Mouse (Mus musculus) CH12.LX (cell line): ENCODE data around the gene Lgals4. TPM values are rescaled to one million over a fixed set of nuclear protein-coding genes. Genes with fewer than 3 reads are reported as not detected.

ENCODE experiments used
- DNase-seq: peaks from one replicate; pipeline ENCODE4 v3.0.0-alpha.2; 2013; ENCODE audit errors: extremely low read depth
- H3K27ac ChIP-seq: 2 replicates; pipeline ENCODE4 v1.5.1; 2012; ENCODE audit warnings: low read depth, mild to moderate bottlenecking, control low read depth, moderate library complexity; ENCODE audit not compliant: insufficient read depth
- H3K27me3 ChIP-seq: replicated peaks from 2 replicates; pipeline ENCODE3; 2012; ENCODE audit warnings: inconsistent platforms
- H3K36me3 ChIP-seq, 2 experiments: replicated peaks in 1 of 2; 2 replicates each; pipeline versions ENCODE3 to v1.6.1; 2012; ENCODE audit warnings: inconsistent platforms in 1 of 2, low read length in 1 of 2, mild to moderate bottlenecking in 1 of 2, mixed read lengths in 1 of 2, moderate library complexity in 1 of 2; ENCODE audit not compliant: control insufficient read depth in 1 of 2, insufficient read depth in 1 of 2
- H3K4me1 ChIP-seq, 2 experiments: 2 replicates each; pipeline ENCODE4 v1.6.1; 2012; ENCODE audit warnings: inconsistent platforms in 1 of 2, moderate library complexity in 1 of 2; ENCODE audit not compliant: insufficient read depth in 2 of 2, control insufficient read depth in 1 of 2
- H3K4me2 ChIP-seq: 2 replicates; pipeline ENCODE4 v1.6.1; 2012; ENCODE audit warnings: low read depth, mild to moderate bottlenecking, control low read depth; ENCODE audit not compliant: poor library complexity, insufficient read depth, severe bottlenecking
- H3K4me3 ChIP-seq, 3 experiments: fragments of 150-350 bp in 1 of 3; sonication (generic) in 1 of 3; replicated peaks in 1 of 3; 2 replicates each; pipeline versions ENCODE3 to v1.5.1; 2011 to 2012; ENCODE audit warnings: low read depth in 2 of 3, low read length in 2 of 3, mild to moderate bottlenecking in 2 of 3, moderate library complexity in 2 of 3, control low read depth in 1 of 3, improper control_type of control experiment in 1 of 3, inconsistent platforms in 1 of 3, mixed read lengths in 1 of 3; ENCODE audit not compliant: poor library complexity in 1 of 3
- H3K79me2 ChIP-seq: replicated peaks from 2 replicates; pipeline ENCODE4 v1.6.1; 2012; ENCODE audit warnings: mild to moderate bottlenecking, moderate library complexity; ENCODE audit not compliant: control insufficient read depth, poor library complexity, insufficient read depth, severe bottlenecking; ENCODE audit errors: extremely low read depth
- H3K9ac ChIP-seq: 2 replicates; pipeline ENCODE4 v1.6.1; 2012; ENCODE audit warnings: low read depth, mild to moderate bottlenecking, control low read depth, moderate library complexity; ENCODE audit not compliant: insufficient read depth
- H3K9me3 ChIP-seq: replicated peaks from 2 replicates; pipeline ENCODE3; 2012; ENCODE audit warnings: low read length, inconsistent platforms, mixed read lengths
- CTCF ChIP-seq, 2 experiments: IDR thresholded peaks in 1 of 2; conservative IDR thresholded peaks in 1 of 2; 2 replicates each; pipeline ENCODE4 v1.5.1; 2011 to 2012; ENCODE audit warnings: low read depth in 2 of 2, low read length in 2 of 2, improper control_type of control experiment in 1 of 2, inconsistent platforms in 1 of 2, mild to moderate bottlenecking in 1 of 2, moderate library complexity in 1 of 2
- EP300 ChIP-seq: IDR thresholded peaks from 2 replicates; pipeline ENCODE4 v1.6.1; 2011; ENCODE audit warnings: low read length, improper control_type of control experiment
- GABPA ChIP-seq: IDR thresholded peaks from 2 replicates; pipeline ENCODE4 v1.6.1; 2012; ENCODE audit warnings: low read depth, low read length, improper control_type of control experiment, inconsistent platforms; ENCODE audit not compliant: insufficient replicate concordance
- IRF4 ChIP-seq: IDR thresholded peaks from 2 replicates; pipeline ENCODE4 v1.6.1; 2014; ENCODE audit warnings: low read depth, mild to moderate bottlenecking, inconsistent platforms, low read length, improper control_type of control experiment
- JUND ChIP-seq: conservative IDR thresholded peaks from 2 replicates; pipeline ENCODE4 v1.6.1; 2011; ENCODE audit warnings: low read depth, low read length, improper control_type of control experiment
- MAX ChIP-seq: IDR thresholded peaks from 2 replicates; pipeline ENCODE4 v1.6.1; 2011; ENCODE audit warnings: low read length, improper control_type of control experiment
- NELFE ChIP-seq: IDR thresholded peaks from 2 replicates; pipeline ENCODE4 v1.6.1; 2011; ENCODE audit warnings: low read depth, low read length, improper control_type of control experiment
- NRF1 ChIP-seq: IDR thresholded peaks from 2 replicates; pipeline ENCODE4 v1.6.1; 2014; ENCODE audit warnings: low read depth, mild to moderate bottlenecking, inconsistent platforms, low read length, improper control_type of control experiment, moderate library complexity
- PAX5 ChIP-seq: IDR thresholded peaks from 2 replicates; pipeline ENCODE4 v1.6.1; 2012; ENCODE audit warnings: low read length, inconsistent platforms, mixed read lengths
- POLR2A ChIP-seq: IDR thresholded peaks from 2 replicates; pipeline ENCODE4 v1.6.1; 2011; ENCODE audit warnings: low read depth, mild to moderate bottlenecking, improper control_type of control experiment, low read length
- POLR2AphosphoS2 ChIP-seq: IDR thresholded peaks from 2 replicates; pipeline ENCODE4 v1.6.1; 2011; ENCODE audit warnings: low read depth, low read length, improper control_type of control experiment
- RAD21 ChIP-seq: IDR thresholded peaks from 2 replicates; pipeline ENCODE4 v1.6.1; 2011; ENCODE audit warnings: low read depth, mild to moderate bottlenecking, low read length, improper control_type of control experiment, moderate library complexity
- RCOR1 ChIP-seq: conservative IDR thresholded peaks from 2 replicates; pipeline ENCODE4 v1.6.1; 2012; ENCODE audit warnings: low read depth, mild to moderate bottlenecking, inconsistent platforms, low read length, improper control_type of control experiment
- SMC3 ChIP-seq: IDR thresholded peaks from 2 replicates; pipeline ENCODE4 v1.6.1; 2011; ENCODE audit warnings: low read depth, low read length, improper control_type of control experiment
- TCF12 ChIP-seq: IDR thresholded peaks from 2 replicates; pipeline ENCODE4 v1.6.1; 2014; ENCODE audit warnings: low read depth, mild to moderate bottlenecking, inconsistent platforms, low read length, improper control_type of control experiment
- dilution Hi-C: fragments of 300-500 bp; cut with MboI; formaldehyde crosslinking; loops from 2 replicates; pipeline ENCODE4 v1.14.3; 2020; ENCODE audit warnings: low sequenced_read_pairs; ENCODE audit not compliant: extremely low pct_unique_long_range_greater_than_20kb, extremely low pct_ligation_motif_present
- in situ Hi-C: fragments of 300-500 bp; cut with MboI; formaldehyde crosslinking; loops from 3 replicates; pipeline ENCODE4 v1.14.3; 2019; ENCODE audit warnings: low sequenced_read_pairs, low pct_ligation_motif_present, low pct_unique_long_range_greater_than_20kb, mixed read lengths
- polyA plus RNA-seq: library from polyadenylated mRNA; unstranded; fragments of >175 nt; gene quantifications from 2 replicates; pipeline ENCODE4 v1.2.1, GENCODE M21; 2012; ENCODE audit warnings: low read depth; ENCODE audit not compliant: insufficient read length
- total RNA-seq, 2 experiments: library from RNA; depleted of rRNA; stranded (reverse); fragments of 300-350 nt in 1 of 2; fragments of >200 nt in 1 of 2; gene quantifications; 2 replicates each; pipeline ENCODE4 v1.2.3; 2012 to 2014

The Lgals4 gene
- total and polyA plus RNA-seq, 3 experiments: 2.6 to 7.0 (median 6.5) TPM

DNA sequence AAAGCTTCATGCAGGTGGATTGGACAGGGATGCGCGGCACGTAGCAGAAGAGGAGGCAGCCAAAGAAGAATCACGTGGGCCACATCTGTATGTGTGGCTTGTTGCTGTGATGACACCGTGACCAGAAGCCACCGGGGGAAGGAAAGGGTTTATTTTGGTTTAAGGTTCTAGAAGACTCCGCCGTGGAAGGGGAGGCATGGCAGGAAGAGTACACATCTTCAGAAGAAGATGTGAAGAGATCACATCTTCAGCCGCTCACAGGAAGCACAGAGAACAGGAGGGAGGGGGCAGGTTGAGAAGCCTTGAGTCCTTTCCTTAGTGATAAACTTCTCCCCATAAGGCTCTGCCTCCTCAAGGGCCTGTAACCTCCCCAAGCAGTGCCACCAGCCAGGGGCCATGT is 33.7 kb upstream of the Lgals4 start:
- no peak overlapping the region for H3K4me3 ChIP-seq
- peaks cover 14 to 42% of the 10 kb centered on the region in 2 experiments for H3K4me1 ChIP-seq
- H3K27me3 ChIP-seq: no peaks in the 10 kb centered on the region
- dilution Hi-C loops: no loop called here
- H3K9me3 ChIP-seq: no peaks in the 10 kb centered on the region
- in situ Hi-C loops: loop anchor here (5.0 to 25.0 kb wide), 2 partner anchors 67 to 237 kb away; no protein-coding TSS in a partner anchor
- peaks cover 21 to 32% of the 10 kb centered on the region in 2 experiments for H3K36me3 ChIP-seq
- no peak overlapping the region for H3K4me2 ChIP-seq
- peaks cover 12% of the 10 kb centered on the region for H3K79me2 ChIP-seq
- H3K9ac ChIP-seq: no peak overlapping the region
- TF ChIP-seq POLR2AphosphoS2 (0 out of 2 replicates have a peak, but pooled peaks have one; percentile 20), POLR2A (no peak)
- no peak overlapping the region for H3K27ac ChIP-seq
- DNase-seq: no peak

DNA sequence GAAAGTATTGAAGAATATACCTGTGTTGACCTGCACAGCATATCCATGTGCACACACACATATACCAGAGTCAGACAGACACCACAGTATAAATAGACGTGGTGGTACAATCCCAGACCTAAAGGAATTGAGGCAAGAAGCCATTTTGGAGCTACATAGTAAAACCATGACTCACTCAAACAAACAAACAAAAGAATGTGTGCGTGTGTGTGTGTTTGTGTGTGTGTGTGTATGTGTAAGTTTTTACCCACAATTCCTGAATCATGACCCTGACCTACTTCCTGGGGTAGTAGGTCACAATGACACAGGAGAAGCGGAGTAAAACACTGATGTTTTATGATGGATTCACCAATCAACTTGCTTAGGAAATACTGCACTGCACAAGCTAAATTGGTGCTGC is 32.2 kb upstream of the Lgals4 start:
- Histone ChIP-seq H3K27ac (no peak overlapping the region), H3K27me3 (no peaks in the 10 kb centered on the region)
- dilution Hi-C loops (no loop called here), in situ Hi-C loops (no loop called here)
- no peak for DNase-seq
- TF ChIP-seq GABPA (no peak), IRF4 (no peak), RAD21 (no peak), JUND (no peak), MAX (no peak), NELFE (no peak), PAX5 (no peak), TCF12 (no peak), POLR2A (no peak), SMC3 (no peak), EP300 (no peak), CTCF (conservative IDR thresholded peaks at IDR 0.05 in 1 of 2, IDR thresholded peaks at IDR 0.05 in 1 of 2; ENCODE audit: low read depth in 2 of 2, low read length in 2 of 2) (no peak), RCOR1 (no peak)
- TF ChIP-seq, all 38 proteins: peak for 0
- H3K9ac ChIP-seq: no peak overlapping the region
- H3K36me3 ChIP-seq: peaks cover 21 to 32% of the 10 kb centered on the region in 2 experiments
- no peak overlapping the region for H3K4me3 ChIP-seq
- H3K4me2 ChIP-seq: no peak overlapping the region
- no peaks in the 10 kb centered on the region for H3K9me3 ChIP-seq
- H3K4me1 ChIP-seq: peaks cover 14 to 38% of the 10 kb centered on the region in 2 experiments
- peaks cover 7% of the 10 kb centered on the region for H3K79me2 ChIP-seq

DNA sequence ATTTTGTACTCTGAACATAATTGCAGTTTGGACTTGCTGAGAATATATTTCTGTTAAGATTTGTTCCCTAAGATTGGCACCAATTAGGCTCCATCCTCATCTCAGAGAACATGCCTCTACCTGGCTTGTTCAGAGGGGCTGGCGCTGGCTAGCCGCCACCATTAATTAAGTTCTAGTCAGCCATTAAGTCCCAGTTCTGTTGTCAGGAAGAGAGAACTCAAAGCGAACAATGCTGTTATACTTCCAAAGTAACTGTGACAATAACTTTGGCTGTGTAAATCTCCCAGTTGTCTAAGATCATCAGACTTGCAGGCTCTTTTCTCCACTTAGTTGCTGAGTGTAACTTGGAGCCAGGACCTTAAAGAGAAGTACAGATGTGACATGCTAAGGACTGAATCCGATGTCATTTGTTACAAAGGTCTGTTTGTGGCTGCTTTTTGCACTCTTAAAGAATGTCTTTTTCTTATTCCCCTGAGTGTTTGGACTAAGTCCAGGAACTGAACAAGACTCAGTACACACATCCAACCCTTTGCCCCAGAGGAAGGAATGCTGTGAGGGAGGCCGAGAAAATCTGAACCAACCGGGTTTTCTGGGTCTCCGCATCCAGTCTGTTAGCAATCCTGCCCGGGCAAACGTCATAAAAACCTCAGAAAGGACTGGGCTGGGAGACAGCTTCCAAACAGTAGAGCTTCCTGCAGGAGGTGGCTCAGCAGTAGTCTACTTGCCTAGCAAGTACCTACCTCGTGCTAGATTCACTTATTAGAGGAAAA is 31.6 kb upstream of the Lgals4 start:
- peaks cover 21 to 32% of the 10 kb centered on the region in 2 experiments for H3K36me3 ChIP-seq
- H3K27me3 ChIP-seq: no peaks in the 10 kb centered on the region
- dilution Hi-C loops: no loop called here
- no peak for DNase-seq
- 0 out of 2 replicates have a peak, but pooled peaks have one; percentile 3 for TF ChIP-seq NRF1
- TF ChIP-seq IRF4: no peak
- in situ Hi-C loops: no loop called here
- H3K9ac ChIP-seq: no peak overlapping the region
- H3K4me2 ChIP-seq: 0 out of 2 replicates have a peak overlapping the region, but pooled peaks have one; percentile 33
- peaks cover 14 to 43% of the 10 kb centered on the region in 2 experiments for H3K4me1 ChIP-seq
- H3K4me3 ChIP-seq: no peak overlapping the region
- H3K9me3 ChIP-seq: no peaks in the 10 kb centered on the region
- H3K27ac ChIP-seq: peak overlapping the region; percentile 37; the same call in 1 of the 2 replicates
- H3K79me2 ChIP-seq: peaks cover 6% of the 10 kb centered on the region
